ENCODE assay signal across 8 mouse cellular contexts in genomic region chr9:40802533-40802875, GRCm38 (mm10). TPM values are rescaled to one million over a fixed set of nuclear protein-coding genes. Genes with fewer than 3 reads are reported as not detected.
A peak's percentile ranks its signal among the peaks of the same experiment; 100 is the strongest.
DNase-seq lines count a peak whose midpoint lies in the region; ATAC-seq and TF ChIP-seq lines count a peak whose summit lies in the region.
"Not testable (repeated sequence)": the region's sequence is repeated elsewhere in the genome, so short reads cannot be mapped to it uniquely, and the experiment has no call there.

No protein-coding gene starts in this region.

- H3K36me3 ChIP-seq in ES-Bruce4 (ENCODE audit: control insufficient read depth, insufficient read depth, low read length, poor library complexity, severe bottlenecking): peaks cover 44% of the 10 kb centered on the region
- peaks cover 42% of the 10 kb centered on the region for H3K36me3 ChIP-seq in embryonic facial prominence, embryonic 13.5 days
- H3K36me3 ChIP-seq in heart, adult 2 months (ENCODE audit: control insufficient read depth, insufficient read depth, low read length): peaks cover 41% of the 10 kb centered on the region
- peaks cover 29% of the 10 kb centered on the region for H3K36me3 ChIP-seq in hindbrain, embryonic 15.5 days
- peaks cover 42% of the 10 kb centered on the region for H3K36me3 ChIP-seq in liver, postnatal 0 days (replicated peaks; ENCODE audit: insufficient read depth, low read length)
- peaks cover 12% of the 10 kb centered on the region for H3K36me3 ChIP-seq in midbrain, embryonic 16.5 days (ENCODE audit: control insufficient read depth, insufficient read depth, low read length)
- H3K36me3 ChIP-seq in stomach, postnatal 0 days (ENCODE audit: control insufficient read depth, insufficient read depth, low read length): not testable (repeated sequence)

- TF ChIP-seq EP300 in ES-Bruce4 (IDR thresholded peaks at IDR 0.05; ENCODE audit: insufficient read depth, low read depth, low read length); heart, adult 2 months (IDR thresholded peaks at IDR 0.05; ENCODE audit: insufficient read depth, low read depth, low read length); liver, postnatal 0 days (IDR thresholded peaks at IDR 0.05; ENCODE audit: low read depth); stomach, postnatal 0 days (optimal IDR thresholded peaks at IDR 0.05): not testable (repeated sequence)

- not testable (repeated sequence) for H3K9me3 ChIP-seq in ES-Bruce4 (replicated peaks; ENCODE audit: control insufficient read depth, insufficient read depth, low read length, poor library complexity, severe bottlenecking); embryonic facial prominence, embryonic 13.5 days; hindbrain, embryonic 15.5 days; liver, postnatal 0 days (ENCODE audit: low read length); midbrain, embryonic 16.5 days (replicated peaks; ENCODE audit: control insufficient read depth, low read length, poor library complexity, severe bottlenecking); stomach, postnatal 0 days (ENCODE audit: control insufficient read depth, low read length)

- intact Hi-C loops in heart, adult 2 months (cut with DNase I); left cerebral cortex, adult 2 months (cut with DNase I): not testable (repeated sequence)

- ATAC-seq in embryonic facial prominence, embryonic 13.5 days (ENCODE audit: insufficient number of reproducible peaks, insufficient read depth, low FRiP score, low TSS enrichment, low read depth); hindbrain, embryonic 15.5 days (ENCODE audit: low FRiP score, low read depth); liver, postnatal 0 days; midbrain, embryonic 16.5 days; stomach, postnatal 0 days (ENCODE audit: low FRiP score, low TSS enrichment): not testable (repeated sequence)

- DNase-seq in heart, adult 2 months; left cerebral cortex, adult 2 months (ENCODE audit: extremely low spot score in 1 of 2, low spot score in 2 of 2); liver, postnatal 0 days; stomach, postnatal 0 days (ENCODE audit: low spot score): not testable (repeated sequence)

- TF ChIP-seq CTCF in ES-Bruce4 (IDR thresholded peaks at IDR 0.05; ENCODE audit: low read depth, low read length); heart, adult 2 months (IDR thresholded peaks at IDR 0.05); left cerebral cortex, adult 2 months (IDR thresholded peaks at IDR 0.05); liver, postnatal 0 days (IDR thresholded peaks at IDR 0.05; ENCODE audit: low read depth); stomach, postnatal 0 days (IDR thresholded peaks at IDR 0.05; ENCODE audit: low read depth): not testable (repeated sequence)

- TF ChIP-seq POLR2A in ES-Bruce4 (IDR thresholded peaks at IDR 0.05; ENCODE audit: insufficient read depth, low read length); heart, adult 2 months (IDR thresholded peaks at IDR 0.05; ENCODE audit: insufficient read depth, low read depth, low read length): not testable (repeated sequence)

- WGBS in embryonic facial prominence, embryonic 13.5 days: 3% methylated on average over 8 of the region's 8 CpGs
- 2% methylated on average over 8 of the region's 8 CpGs for WGBS in heart, adult 2 months
- WGBS in hindbrain, embryonic 15.5 days: 2% methylated on average over 8 of the region's 8 CpGs
- WGBS in liver, postnatal 0 days (ENCODE audit: insufficient replicate concordance): 2% methylated on average over 8 of the region's 8 CpGs
- 2% methylated on average over 8 of the region's 8 CpGs for WGBS in midbrain, embryonic 16.5 days
- WGBS in stomach, postnatal 0 days: 3% methylated on average over 8 of the region's 8 CpGs

- H3K27ac ChIP-seq in ES-Bruce4 (ENCODE audit: insufficient read depth, low read length): peak overlapping the region; percentile 70
- H3K27ac ChIP-seq in embryonic facial prominence, embryonic 13.5 days; heart, adult 2 months; hindbrain, embryonic 15.5 days (replicated peaks); left cerebral cortex, adult 2 months; midbrain, embryonic 16.5 days (ENCODE audit: low read length); stomach, postnatal 0 days (replicated peaks): not testable (repeated sequence)
- H3K27ac ChIP-seq in liver, postnatal 0 days (ENCODE audit: low read depth): peak overlapping the region; percentile 96; the same call in 1 of the 2 replicates

- not testable (repeated sequence) for H3K4me1 ChIP-seq in ES-Bruce4 (ENCODE audit: control insufficient read depth, insufficient read depth, low read length); stomach, postnatal 0 days (replicated peaks; ENCODE audit: control insufficient read depth, insufficient read depth)
- peaks cover 43% of the 10 kb centered on the region for H3K4me1 ChIP-seq in embryonic facial prominence, embryonic 13.5 days
- H3K4me1 ChIP-seq in heart, adult 2 months (ENCODE audit: control insufficient read depth, insufficient read depth, low read length): peaks cover 17% of the 10 kb centered on the region
- H3K4me1 ChIP-seq in hindbrain, embryonic 15.5 days (replicated peaks): peaks cover 53% of the 10 kb centered on the region
- peaks cover 22% of the 10 kb centered on the region for H3K4me1 ChIP-seq in liver, postnatal 0 days (ENCODE audit: insufficient read depth)
- peaks cover 39% of the 10 kb centered on the region for H3K4me1 ChIP-seq in midbrain, embryonic 16.5 days (ENCODE audit: control insufficient read depth, insufficient read depth, low read length)

- not testable (repeated sequence) for H3K27me3 ChIP-seq in ES-Bruce4 (ENCODE audit: control insufficient read depth, insufficient read depth, low read length, poor library complexity, severe bottlenecking); embryonic facial prominence, embryonic 13.5 days; heart, adult 2 months (ENCODE audit: control insufficient read depth, insufficient read depth, low read length); hindbrain, embryonic 15.5 days; liver, postnatal 0 days (ENCODE audit: insufficient read depth, low read length); midbrain, embryonic 16.5 days (ENCODE audit: control insufficient read depth, insufficient read depth, low read depth, low read length); stomach, postnatal 0 days (ENCODE audit: control insufficient read depth, insufficient read depth, low read length)

- H3K9ac ChIP-seq in ES-Bruce4 (ENCODE audit: low read depth, poor library complexity, severe bottlenecking): peak overlapping the region; percentile 99
- peak overlapping the region; percentile 100 for H3K9ac ChIP-seq in embryonic facial prominence, embryonic 13.5 days
- peak overlapping the region; percentile 21 for H3K9ac ChIP-seq in heart, adult 2 months (ENCODE audit: low read depth, low read length)
- H3K9ac ChIP-seq in hindbrain, embryonic 15.5 days: peak overlapping the region; percentile 99
- H3K9ac ChIP-seq in liver, postnatal 0 days (replicated peaks): peak overlapping the region; percentile 93
- peak overlapping the region; percentile 100 for H3K9ac ChIP-seq in midbrain, embryonic 16.5 days (ENCODE audit: low read depth, low read length)
- peak overlapping the region; percentile 23; the same call in 1 of the 2 replicates for H3K9ac ChIP-seq in stomach, postnatal 0 days (ENCODE audit: low read length)

- peak overlapping the region; percentile 75 for H3K4me2 ChIP-seq in embryonic facial prominence, embryonic 13.5 days
- peak overlapping the region; percentile 59 for H3K4me2 ChIP-seq in hindbrain, embryonic 15.5 days
- peak overlapping the region; percentile 78 for H3K4me2 ChIP-seq in liver, postnatal 0 days (ENCODE audit: low read depth, low read length)
- peak overlapping the region; percentile 79 for H3K4me2 ChIP-seq in midbrain, embryonic 16.5 days (ENCODE audit: low read length)
- H3K4me2 ChIP-seq in stomach, postnatal 0 days (replicated peaks; ENCODE audit: low read depth): peak overlapping the region; percentile 59

- not testable (repeated sequence) for H3K79me2 ChIP-seq in heart, adult 2 months (replicated peaks; ENCODE audit: control insufficient read depth, insufficient read depth, low read length)

- peak overlapping the region; percentile 78 for H3K4me3 ChIP-seq in ES-Bruce4 (ENCODE audit: low read depth, low read length)
- peak overlapping the region; percentile 93 for H3K4me3 ChIP-seq in embryonic facial prominence, embryonic 13.5 days
- H3K4me3 ChIP-seq in heart, adult 2 months: peak overlapping the region; percentile 94
- peak overlapping the region; percentile 93 for H3K4me3 ChIP-seq in hindbrain, embryonic 15.5 days
- peak overlapping the region; percentile 86 for H3K4me3 ChIP-seq in left cerebral cortex, adult 2 months
- peak overlapping the region; percentile 91 for H3K4me3 ChIP-seq in liver, postnatal 0 days (ENCODE audit: low read depth, low read length)
- H3K4me3 ChIP-seq in midbrain, embryonic 16.5 days (ENCODE audit: low read depth, low read length): peak overlapping the region; percentile 95
- peak overlapping the region; percentile 75 for H3K4me3 ChIP-seq in stomach, postnatal 0 days (ENCODE audit: low read depth, low read length)

RNA-seq across cellular contexts. Expression of gene Hspa8, which starts 1.7 kb away (rescaled TPM):
- polyA plus RNA-seq in ES-Bruce4 (2011; ENCODE audit: insufficient read depth, insufficient read length, low read depth, missing spikeins): 3,442 and 3,618 TPM in 2 replicates
- polyA plus RNA-seq in embryonic facial prominence, embryonic 13.5 days (2015; fragmentation: Nextera tagmentation; extraction: Ambion mirVana): 2,195 and 2,229 TPM in 2 replicates
- total RNA-seq in heart, adult 2 months (2021): 1,000 to 10,000 TPM; 1,540 to 1,554 TPM
- polyA plus RNA-seq in heart, adult 2 months (2012; rRNA removed): 2,007 and 3,319 TPM in 2 replicates
- 3,140 and 3,153 TPM in 2 replicates for polyA plus RNA-seq in hindbrain, embryonic 15.5 days (2015; fragmentation: Nextera tagmentation; extraction: Ambion mirVana)
- 1,000 to 10,000 TPM; 2,321 to 2,378 TPM for total RNA-seq in left cerebral cortex, adult 2 months (2021)
- polyA plus RNA-seq in liver, postnatal 0 days (2015; fragmentation: Nextera tagmentation; extraction: Ambion mirVana): 750 and 793 TPM in 2 replicates
- polyA plus RNA-seq in midbrain, embryonic 16.5 days (2015; fragmentation: Nextera tagmentation; extraction: Ambion mirVana): 3,317 and 3,489 TPM in 2 replicates
- 991 and 1,085 TPM in 2 replicates for polyA plus RNA-seq in stomach, postnatal 0 days (2015; fragmentation: Nextera tagmentation; extraction: Ambion mirVana)

Comparison
In these comparisons a context has a peak if more than half of its experiments do, and no peak if none do; other contexts are left out.
1. H3K9ac ChIP-seq: peak in every context shown above with its lines; median percentile 100 in embryonic facial prominence, embryonic 13.5 days; 100 in midbrain, embryonic 16.5 days; 99 in ES-Bruce4; 99 in hindbrain, embryonic 15.5 days; 93 in liver, postnatal 0 days; 23 in stomach, postnatal 0 days; 21 in heart, adult 2 months.